Mouse (Mus musculus): ENCODE measurements around the gene Agpat4.

GRCm38 (mm10) chr17:12240701-12241100 is 122.2 kb downstream of the Agpat4 start:
- no peak for TF ChIP-seq GATA1 (IDR thresholded peaks at IDR 0.05; ENCODE audit: borderline replicate concordance, low read length)
- TF ChIP-seq FLI1 (IDR thresholded peaks at IDR 0.05; ENCODE audit: low read length), result no peak
